Mouse (Mus musculus) MEL-GATA-1-ER (cell line): ENCODE measurements around the gene Olfr763.
"Not testable (repeated sequence)": the region's sequence is repeated elsewhere in the genome, so short reads cannot be mapped to it uniquely, and the experiment has no call there.

Experiments used
- DNase-seq: peaks from one replicate; pipeline ENCODE4 v3.0.0-alpha.2; 2012; ENCODE audit warnings: low read depth; ENCODE audit errors: extremely low read depth

The Olfr763 gene

DNA sequence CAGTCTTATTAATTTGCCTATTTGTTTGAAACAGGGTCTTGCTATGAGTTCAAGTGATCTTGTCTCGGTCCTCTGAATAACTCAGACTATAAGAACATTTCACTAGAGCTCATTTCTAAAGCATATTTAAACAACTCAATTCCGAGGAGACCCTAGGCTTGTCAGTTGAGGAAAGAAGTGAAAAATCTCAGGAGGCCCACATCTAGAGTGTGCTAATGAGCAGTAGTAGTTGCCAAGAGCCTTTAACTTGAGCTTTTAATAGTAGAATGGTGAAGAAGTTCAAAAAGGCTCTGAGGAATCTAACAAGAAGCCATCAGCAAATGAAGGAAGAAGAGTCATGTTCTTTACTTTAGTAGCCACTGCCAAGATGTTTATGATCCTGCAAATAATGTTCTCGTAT lies 29.2 kb downstream of the Olfr763 start, which contains the start of gene Olfr764-ps1:
Gene Olfr764-ps1 (minus strand): TSS at position 101 of the 400 bp plus-strand sequence.
- no peak for DNase-seq

DNA sequence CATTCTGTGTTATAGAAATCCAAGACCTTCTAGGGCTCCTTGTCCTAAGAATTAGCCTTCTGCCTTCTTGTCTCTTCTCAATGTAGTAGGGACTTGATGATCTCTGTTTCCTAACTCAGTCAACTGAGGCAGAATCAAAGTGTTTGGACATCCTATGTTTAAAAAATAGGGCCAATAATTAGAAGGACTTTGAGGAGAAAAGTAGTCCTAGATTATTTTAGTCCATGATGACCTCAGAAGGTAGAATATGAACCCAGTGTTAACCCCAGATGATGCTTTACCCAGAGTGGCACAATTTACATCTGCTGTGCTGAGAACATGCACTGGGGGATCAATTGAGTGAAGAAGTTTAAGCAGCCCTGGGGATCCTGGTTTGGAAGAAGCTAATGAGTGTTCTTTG lies 39.3 kb downstream of the Olfr763 start, which contains the start of gene Olfr765:
Gene Olfr765 (minus strand): TSS at position 101 of the 400 bp plus-strand sequence.
- not testable (repeated sequence) for DNase-seq
